Mouse (Mus musculus) forebrain, embryonic 11.5 days (tissue): ENCODE data around the gene Dlec1. TPM values are rescaled to one million over a fixed set of nuclear protein-coding genes. Genes with fewer than 3 reads are reported as not detected.

Source experiments
- ATAC-seq: fragments of 200-750 bp; cut with Nextera tagmentation; replicated peaks from 2 replicates; pipeline ENCODE4 v1.8.0; 2017; ENCODE audit warnings: moderate TSS enrichment; ENCODE audit not compliant: low FRiP score
- DNase-seq: peaks from one replicate; pipeline ENCODE4 v3.0.0-alpha.2; 2017; ENCODE audit warnings: low spot score
- H3K27ac ChIP-seq: fragments of 300-500 bp; sonication (generic); 2 replicates; pipeline ENCODE4 v1.5.1; 2014; ENCODE audit warnings: low read depth, low read length
- H3K27me3 ChIP-seq: fragments of 300-500 bp; sonication (generic); 2 replicates; pipeline ENCODE4 v1.6.1; 2014; ENCODE audit warnings: mild to moderate bottlenecking, low read length, mixed read lengths; ENCODE audit not compliant: control insufficient read depth, insufficient read depth
- H3K36me3 ChIP-seq: fragments of 300-500 bp; sonication (generic); 2 replicates; pipeline ENCODE4 v1.6.1; 2014; ENCODE audit warnings: mild to moderate bottlenecking, low read length, moderate library complexity, mixed read lengths; ENCODE audit not compliant: control insufficient read depth, insufficient read depth
- H3K4me1 ChIP-seq: fragments of 300-500 bp; sonication (generic); replicated peaks from 2 replicates; pipeline ENCODE4 v1.6.1; 2014; ENCODE audit warnings: low read length, mixed read lengths; ENCODE audit not compliant: control insufficient read depth, insufficient read depth
- H3K4me2 ChIP-seq: fragments of 300-500 bp; sonication (generic); 2 replicates; pipeline ENCODE4 v1.6.1; 2014; ENCODE audit warnings: low read depth, mild to moderate bottlenecking, low read length, moderate library complexity, mixed read lengths; ENCODE audit not compliant: severe bottlenecking
- H3K4me3 ChIP-seq: fragments of 300-500 bp; sonication (generic); 2 replicates; pipeline ENCODE4 v1.5.1; 2014; ENCODE audit warnings: low read depth, low read length
- H3K9ac ChIP-seq: fragments of 300-500 bp; sonication (generic); 2 replicates; pipeline ENCODE4 v1.6.1; 2014; ENCODE audit warnings: low read length
- H3K9me3 ChIP-seq: fragments of 300-500 bp; sonication (generic); 2 replicates; pipeline ENCODE4 v1.6.1; 2016; ENCODE audit warnings: low read length, mixed read lengths; ENCODE audit not compliant: control insufficient read depth
- WGBS: fragments of 180-500 bp; shearing (Covaris S2); extraction: QIAGEN DNeasy Blood & Tissue Kit; methylation state at CpG from one replicate; pipeline ENCODE4 v1.1.7; 2014; 5-methylcytosine and 5-hydroxymethylcytosine counted together
- polyA plus RNA-seq: library from polyadenylated mRNA; unstranded; fragments of >200 nt; fragmentation: Nextera tagmentation; extraction: Ambion mirVana; gene quantifications from 2 replicates; pipeline ENCODE4 v1.2.1, GENCODE M21; 2014

Gene Dlec1
- 2.0 and 2.4 TPM in 2 replicates for polyA plus RNA-seq

- Histone ChIP-seq H3K4me1 (peaks cover 5% of the 10 kb centered on the region; the same call in 1 of the 2 replicates), H3K27me3 (peaks cover 5% of the 10 kb centered on the region), H3K4me3 (peak within 1 kb of the TSS; percentile 38), H3K36me3 (no peaks in the 10 kb centered on the region), H3K4me2 (peak within 1 kb of the TSS; percentile 63), H3K9ac (peak within 1 kb of the TSS; percentile 24; the same call in 1 of the 2 replicates), H3K27ac (no peak within 1 kb of the TSS), H3K9me3 (no peaks in the 10 kb centered on the region)
- 2% methylated on average over 44 of the region's 44 CpGs for WGBS
- DNase-seq (peak; percentile 77), ATAC-seq (peak; percentile 86)
Measured at GRCm38 (mm10) chr9:119101992-119102782, at the start of gene Dlec1. Gene Dlec1, plus strand, starts transcription at chr9:119102478.

- Histone ChIP-seq H3K9me3 (no peaks in the 10 kb centered on the region), H3K36me3 (no peaks in the 10 kb centered on the region), H3K27ac (no peak overlapping the region), H3K27me3 (no peaks in the 10 kb centered on the region; the same call in 1 of the 2 replicates), H3K4me1 (no peaks in the 10 kb centered on the region; the same call in none of the 2 replicates), H3K4me2 (no peak overlapping the region), H3K9ac (no peak overlapping the region), H3K4me3 (no peak overlapping the region)
- ATAC-seq, result no peak
- 80% methylated on average over 9 of the region's 9 CpGs for WGBS
- no peak for DNase-seq
Measured at GRCm38 (mm10) chr9:119053964-119054576, 48.2 kb upstream of the Dlec1 start.

- H3K9me3 ChIP-seq, result no peaks in the 10 kb centered on the region
- no peak overlapping the region for H3K27ac ChIP-seq
- no peaks in the 10 kb centered on the region for H3K36me3 ChIP-seq
- no peaks in the 10 kb centered on the region; the same call in none of the 2 replicates for H3K4me1 ChIP-seq
- H3K27me3 ChIP-seq, result no peaks in the 10 kb centered on the region; the same call in 1 of the 2 replicates
- H3K9ac ChIP-seq, result no peak overlapping the region
- WGBS, result 92% methylated on average over 4 of the region's 4 CpGs
- no peak overlapping the region for H3K4me3 ChIP-seq
- ATAC-seq (no peak), DNase-seq (no peak)
- no peak overlapping the region for H3K4me2 ChIP-seq
Measured at GRCm38 (mm10) chr9:119055336-119055735, 46.9 kb upstream of the Dlec1 start.

GRCm38 (mm10) chr9:119058245-119058644 lies 44.0 kb upstream of the Dlec1 start:
- H3K27ac ChIP-seq, result no peak overlapping the region
- H3K27me3 ChIP-seq, result no peaks in the 10 kb centered on the region; the same call in 1 of the 2 replicates
- ATAC-seq, result no peak
- no peaks in the 10 kb centered on the region; the same call in none of the 2 replicates for H3K4me1 ChIP-seq
- no peaks in the 10 kb centered on the region for H3K36me3 ChIP-seq
- DNase-seq, result no peak
- H3K9ac ChIP-seq, result no peak overlapping the region
- H3K4me2 ChIP-seq, result no peak overlapping the region
- no peak overlapping the region for H3K4me3 ChIP-seq
- no peaks in the 10 kb centered on the region for H3K9me3 ChIP-seq
- WGBS, result 84% methylated on average over 7 of the region's 7 CpGs

DNA sequence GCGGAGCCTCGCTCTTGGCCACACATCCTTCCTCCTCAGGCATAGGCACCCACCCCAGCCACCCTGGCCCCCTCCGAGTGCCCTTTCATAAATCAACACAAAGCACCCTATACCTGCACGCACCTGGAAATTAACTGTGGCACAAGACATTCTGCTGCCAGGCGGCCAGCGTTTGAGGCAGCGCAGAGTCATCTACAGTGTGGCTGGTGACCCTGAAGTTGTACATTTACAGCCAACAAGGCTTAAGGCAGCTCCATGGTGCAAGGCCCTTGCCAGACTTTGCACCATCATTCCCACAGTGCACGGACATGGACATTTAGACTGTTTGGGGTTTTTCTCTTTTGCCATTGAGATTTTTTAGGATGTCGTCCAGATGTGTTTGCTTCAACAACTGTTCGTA lies 41.6 kb upstream of the Dlec1 start:
- DNase-seq (no peak), ATAC-seq (no peak)
- no peaks in the 10 kb centered on the region for H3K9me3 ChIP-seq
- H3K4me2 ChIP-seq, result no peak overlapping the region
- no peak overlapping the region for H3K27ac ChIP-seq
- no peaks in the 10 kb centered on the region for H3K36me3 ChIP-seq
- H3K27me3 ChIP-seq, result no peaks in the 10 kb centered on the region; the same call in 1 of the 2 replicates
- no peaks in the 10 kb centered on the region; the same call in 1 of the 2 replicates for H3K4me1 ChIP-seq
- H3K9ac ChIP-seq, result no peak overlapping the region
- WGBS, result 91% methylated on average over 10 of the region's 10 CpGs
- H3K4me3 ChIP-seq, result no peak overlapping the region

- H3K27me3 ChIP-seq, result no peaks in the 10 kb centered on the region
- no peaks in the 10 kb centered on the region for H3K9me3 ChIP-seq
- no peak overlapping the region for H3K9ac ChIP-seq
- H3K27ac ChIP-seq, result no peak overlapping the region
- no peak overlapping the region for H3K4me3 ChIP-seq
- no peak overlapping the region for H3K4me2 ChIP-seq
- DNase-seq, result no peak
- 33% methylated on average over 19 of the region's 19 CpGs for WGBS
- H3K4me1 ChIP-seq, result no peaks in the 10 kb centered on the region
- ATAC-seq, result 0 out of 2 replicates have a peak, but pooled peaks have one; percentile 37
- no peaks in the 10 kb centered on the region for H3K36me3 ChIP-seq
Measured at GRCm38 (mm10) chr9:119063036-119063644, 39.1 kb upstream of the Dlec1 start.

DNA sequence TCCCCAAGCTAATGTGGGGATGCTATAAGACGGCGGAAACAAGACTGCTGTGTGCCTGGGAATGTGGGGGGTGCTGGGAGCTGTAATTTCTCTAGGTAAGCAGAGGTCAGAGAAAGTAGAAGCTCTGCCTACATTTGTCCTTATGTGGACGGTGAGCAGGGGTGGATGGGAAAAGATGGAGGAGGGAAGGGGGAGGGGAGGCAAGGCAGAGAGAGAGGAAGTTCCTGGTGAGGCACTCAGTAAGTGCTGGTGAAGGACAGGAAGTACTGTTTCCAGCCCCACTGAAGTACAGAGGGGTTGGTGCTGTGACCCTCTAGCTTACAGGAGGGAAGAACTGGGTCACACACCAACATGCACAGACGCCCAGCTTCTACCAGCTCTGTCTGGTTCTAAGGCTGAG lies 38.0 kb upstream of the Dlec1 start:
- Histone ChIP-seq H3K9me3 (no peaks in the 10 kb centered on the region), H3K9ac (no peak overlapping the region), H3K36me3 (no peaks in the 10 kb centered on the region), H3K27ac (no peak overlapping the region), H3K4me2 (no peak overlapping the region), H3K4me1 (no peaks in the 10 kb centered on the region), H3K27me3 (no peaks in the 10 kb centered on the region), H3K4me3 (no peak overlapping the region)
- no peak for DNase-seq
- whole genome bisulfite sequencing, result 72% methylated on average over 4 of the region's 4 CpGs
- no peak for ATAC-seq

GRCm38 (mm10) chr9:119067601-119068000 lies 34.7 kb upstream of the Dlec1 start:
- DNase-seq (peak; percentile 88), ATAC-seq (peak; percentile 54)
- Histone ChIP-seq H3K9me3 (no peaks in the 10 kb centered on the region), H3K4me2 (no peak overlapping the region), H3K27ac (no peak overlapping the region), H3K36me3 (no peaks in the 10 kb centered on the region), H3K4me1 (no peaks in the 10 kb centered on the region), H3K9ac (no peak overlapping the region), H3K27me3 (no peaks in the 10 kb centered on the region), H3K4me3 (no peak overlapping the region)
- 5% methylated on average over 6 of the region's 6 CpGs for WGBS
